Mouse (Mus musculus) lung, embryonic 15.5 days (tissue): ENCODE results near the gene Hspa12b. TPM values are rescaled to one million over a fixed set of nuclear protein-coding genes. Genes with fewer than 3 reads are reported as not detected.
A peak's percentile ranks its signal among the peaks of the same experiment; 100 is the strongest.

ENCODE experiments used
- ATAC-seq: fragments of 200-750 bp; cut with Nextera tagmentation; 2 replicates; pipeline ENCODE4 v1.8.0; 2017; ENCODE audit warnings: moderate number of reproducible peaks, borderline replicate concordance; ENCODE audit not compliant: low FRiP score, low TSS enrichment; ENCODE audit errors: extremely low read depth
- H3K27ac ChIP-seq: fragments of 300-500 bp; sonication (generic); 2 replicates; pipeline ENCODE4 v1.5.1; 2015; ENCODE audit warnings: moderate library complexity, mild to moderate bottlenecking, inconsistent platforms
- H3K27me3 ChIP-seq: fragments of 300-500 bp; sonication (generic); 2 replicates; pipeline ENCODE4 v1.6.1; 2015; ENCODE audit warnings: inconsistent platforms
- H3K36me3 ChIP-seq: fragments of 300-500 bp; sonication (generic); 2 replicates; pipeline ENCODE4 v1.6.1; 2015; ENCODE audit warnings: inconsistent platforms
- H3K4me1 ChIP-seq: fragments of 300-500 bp; sonication (generic); 2 replicates; pipeline ENCODE4 v1.6.1; 2015; ENCODE audit warnings: inconsistent platforms
- H3K4me2 ChIP-seq: fragments of 300-500 bp; sonication (generic); 2 replicates; pipeline ENCODE4 v1.6.1; 2015; ENCODE audit warnings: inconsistent platforms, mild to moderate bottlenecking, moderate library complexity
- H3K4me3 ChIP-seq: fragments of 300-500 bp; sonication (generic); 2 replicates; pipeline ENCODE4 v1.5.1; 2015; ENCODE audit warnings: mild to moderate bottlenecking, inconsistent platforms
- H3K9ac ChIP-seq: fragments of 300-500 bp; sonication (generic); 2 replicates; pipeline ENCODE4 v1.6.1; 2015; ENCODE audit warnings: inconsistent platforms
- H3K9me3 ChIP-seq: fragments of 300-500 bp; sonication (generic); 2 replicates; pipeline ENCODE4 v1.6.1; 2016; ENCODE audit warnings: inconsistent platforms
- WGBS: fragments of 180-500 bp; shearing (Covaris S2); methylation state at CpG from one replicate; pipeline ENCODE4 v1.1.7; 2015; 5-methylcytosine and 5-hydroxymethylcytosine counted together
- polyA plus RNA-seq: library from polyadenylated mRNA; unstranded; fragments of >200 nt; fragmentation: Nextera tagmentation; extraction: Ambion mirVana; gene quantifications from 2 replicates; pipeline ENCODE4 v1.2.1, GENCODE M21; 2015

The Hspa12b gene
- polyA plus RNA-seq, 1 experiment from 2014 or later: 15.0 TPM

DNA sequence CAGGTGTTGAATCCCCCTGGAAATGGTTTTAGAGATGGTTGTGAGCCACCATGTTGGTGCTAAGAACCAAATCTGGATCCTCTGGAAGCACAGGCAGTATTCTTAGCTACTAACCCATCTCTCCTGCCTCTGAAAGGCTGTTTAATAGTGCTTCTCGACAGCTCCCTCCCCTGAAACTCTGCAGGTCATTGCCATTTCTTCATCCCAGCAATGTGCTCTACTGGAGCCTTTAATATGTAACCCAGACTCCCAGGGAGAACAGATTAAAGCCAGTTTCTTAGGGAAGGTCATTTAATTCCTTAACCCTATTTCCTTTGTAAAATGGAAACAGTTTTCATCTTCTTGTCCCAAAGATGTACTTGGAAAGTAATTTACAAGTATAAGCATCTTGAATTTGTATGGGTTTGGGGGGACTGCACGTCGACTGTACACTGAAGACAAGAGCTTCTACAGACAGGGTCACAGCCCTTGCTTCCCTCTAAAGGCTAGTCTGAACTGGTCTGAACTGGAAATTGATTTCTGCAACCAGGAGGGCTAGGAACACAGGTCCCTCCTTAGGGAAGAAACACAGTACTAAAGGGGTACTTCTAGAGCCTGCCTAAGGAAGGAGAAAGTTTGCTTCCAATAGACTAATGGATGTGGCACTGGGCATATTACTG lies 48.3 kb downstream of the Hspa12b start:
- Histone ChIP-seq H3K27ac (peak overlapping the region; percentile 60), H3K4me2 (0 out of 2 replicates have a peak overlapping the region, but pooled peaks have one; percentile 91), H3K9ac (no peak overlapping the region), H3K27me3 (peaks cover 31% of the 10 kb centered on the region), H3K36me3 (0 out of 2 replicates have a peak, but pooled peaks cover 4% of the 10 kb centered on the region), H3K9me3 (no peaks in the 10 kb centered on the region), H3K4me1 (peaks cover 51% of the 10 kb centered on the region), H3K4me3 (no peak overlapping the region)
- no peak for ATAC-seq
- WGBS: 69% methylated on average over 3 of the region's 3 CpGs

DNA sequence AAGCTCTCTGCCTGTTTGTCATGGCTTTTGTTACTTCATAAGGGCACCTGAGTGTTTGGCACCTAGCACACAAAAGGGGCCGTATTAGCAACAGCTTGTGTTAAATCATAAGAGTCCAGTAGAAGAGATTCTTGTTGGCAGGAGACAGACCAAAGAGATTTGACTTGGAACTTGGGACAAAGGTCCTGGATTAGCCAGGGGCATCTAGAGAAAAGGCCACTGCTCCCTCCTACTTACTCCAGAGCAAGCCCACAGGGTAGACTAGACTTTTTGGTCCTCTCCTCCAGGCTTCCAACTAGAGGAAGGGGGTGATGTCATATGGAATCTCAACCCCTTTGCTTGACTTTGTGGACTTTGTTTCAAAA lies 48.8 kb downstream of the Hspa12b start:
- WGBS: 85% methylated on average over 1 of the region's 1 CpGs
- Histone ChIP-seq H3K4me1 (peaks cover 51% of the 10 kb centered on the region), H3K9ac (no peak overlapping the region), H3K9me3 (no peaks in the 10 kb centered on the region), H3K4me2 (0 out of 2 replicates have a peak overlapping the region, but pooled peaks have one; percentile 91), H3K4me3 (no peak overlapping the region), H3K36me3 (0 out of 2 replicates have a peak, but pooled peaks cover 4% of the 10 kb centered on the region), H3K27me3 (peaks cover 26% of the 10 kb centered on the region), H3K27ac (peak overlapping the region; percentile 60)
- ATAC-seq: no peak

DNA sequence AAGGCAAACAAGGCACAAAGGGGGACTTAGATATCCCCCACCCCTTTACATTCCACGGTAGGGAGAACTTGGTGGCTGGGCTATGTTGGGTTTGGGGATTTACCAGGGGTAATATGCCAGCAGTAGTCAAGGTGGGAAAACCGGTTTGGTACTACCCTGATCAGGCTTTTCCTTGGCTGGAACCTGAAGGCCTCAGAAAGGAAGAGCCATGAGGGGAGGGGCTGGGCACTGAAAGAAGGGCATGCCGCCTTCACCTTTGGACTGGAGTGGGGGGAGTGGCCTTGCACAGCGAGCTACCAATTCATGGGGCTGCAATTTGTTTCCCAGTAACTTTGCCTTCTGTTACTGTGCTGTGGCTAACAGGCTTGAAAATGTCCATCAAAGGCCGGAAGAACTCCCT lies 49.4 kb downstream of the Hspa12b start:
- H3K9me3 ChIP-seq: no peaks in the 10 kb centered on the region
- H3K27ac ChIP-seq: peak overlapping the region; percentile 60
- ATAC-seq: peak; percentile 21; the same call in 1 of the 2 replicates
- H3K4me1 ChIP-seq: peaks cover 48% of the 10 kb centered on the region
- peak overlapping the region; percentile 91 for H3K4me2 ChIP-seq
- H3K9ac ChIP-seq: no peak overlapping the region
- peaks cover 20% of the 10 kb centered on the region for H3K27me3 ChIP-seq
- H3K36me3 ChIP-seq: 0 out of 2 replicates have a peak, but pooled peaks cover 4% of the 10 kb centered on the region
- WGBS: 48% methylated on average over 5 of the region's 5 CpGs
- no peak overlapping the region; the same call in 1 of the 2 replicates for H3K4me3 ChIP-seq

DNA sequence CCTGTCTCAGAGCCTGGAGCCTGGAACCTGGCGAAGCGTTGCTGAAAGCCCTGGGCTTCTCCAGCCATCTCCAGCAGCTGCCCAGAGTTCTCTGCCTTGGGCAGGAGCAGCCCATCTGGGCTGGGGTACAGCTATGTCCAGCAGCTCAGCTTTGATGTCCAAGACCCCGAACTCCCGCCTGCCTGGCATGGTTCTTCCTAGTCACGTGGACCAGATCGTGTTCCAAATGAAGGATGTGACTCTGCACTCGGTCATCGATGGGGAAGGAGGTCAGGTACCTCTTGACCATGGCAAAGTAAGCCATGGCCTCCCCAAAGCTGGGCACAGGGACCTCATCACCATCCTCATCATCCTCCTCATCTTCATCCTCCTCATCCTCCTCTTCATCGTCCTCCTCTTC lies 50.9 kb downstream of the Hspa12b start:
- ATAC-seq: no peak
- WGBS: 80% methylated on average over 9 of the region's 9 CpGs
- Histone ChIP-seq H3K4me3 (peak overlapping the region; percentile 77), H3K27ac (peak overlapping the region; percentile 60; the same call in 1 of the 2 replicates), H3K9ac (0 out of 2 replicates have a peak overlapping the region, but pooled peaks have one; percentile 27), H3K4me1 (peaks cover 46% of the 10 kb centered on the region), H3K9me3 (no peaks in the 10 kb centered on the region), H3K36me3 (0 out of 2 replicates have a peak, but pooled peaks cover 4% of the 10 kb centered on the region), H3K4me2 (peak overlapping the region; percentile 91), H3K27me3 (0 out of 2 replicates have a peak, but pooled peaks cover 6% of the 10 kb centered on the region)

DNA sequence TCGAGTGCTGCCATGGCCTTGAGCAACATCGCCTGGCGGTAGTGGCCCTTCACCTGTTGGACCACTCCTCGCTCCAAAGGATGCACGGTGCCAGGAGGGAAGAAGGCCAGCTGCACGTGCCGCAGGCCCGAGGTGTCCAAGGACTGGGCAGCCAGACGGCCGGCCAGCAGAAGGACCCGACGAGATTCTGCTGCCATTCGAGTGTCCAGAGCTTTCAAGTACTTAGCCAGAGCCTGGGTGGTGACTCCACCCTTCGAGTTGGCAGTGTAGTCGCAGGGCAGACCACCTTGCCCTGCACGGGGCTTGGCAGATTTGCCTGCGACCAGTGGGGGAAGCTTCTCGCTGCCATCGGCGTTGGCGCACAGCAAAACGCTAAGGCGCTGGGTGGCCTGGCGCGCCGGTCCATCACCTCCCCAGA lies 51.8 kb downstream of the Hspa12b start:
- peak overlapping the region; percentile 77 for H3K4me3 ChIP-seq
- H3K36me3 ChIP-seq: 0 out of 2 replicates have a peak, but pooled peaks cover 4% of the 10 kb centered on the region
- H3K9me3 ChIP-seq: no peaks in the 10 kb centered on the region
- H3K27ac ChIP-seq: peak overlapping the region; percentile 93
- peak overlapping the region; percentile 91 for H3K4me2 ChIP-seq
- whole genome bisulfite sequencing: 27% methylated on average over 26 of the region's 26 CpGs
- H3K4me1 ChIP-seq: peaks cover 46% of the 10 kb centered on the region
- ATAC-seq: no peak
- no peaks in the 10 kb centered on the region for H3K27me3 ChIP-seq
- peak overlapping the region; percentile 88 for H3K9ac ChIP-seq

DNA sequence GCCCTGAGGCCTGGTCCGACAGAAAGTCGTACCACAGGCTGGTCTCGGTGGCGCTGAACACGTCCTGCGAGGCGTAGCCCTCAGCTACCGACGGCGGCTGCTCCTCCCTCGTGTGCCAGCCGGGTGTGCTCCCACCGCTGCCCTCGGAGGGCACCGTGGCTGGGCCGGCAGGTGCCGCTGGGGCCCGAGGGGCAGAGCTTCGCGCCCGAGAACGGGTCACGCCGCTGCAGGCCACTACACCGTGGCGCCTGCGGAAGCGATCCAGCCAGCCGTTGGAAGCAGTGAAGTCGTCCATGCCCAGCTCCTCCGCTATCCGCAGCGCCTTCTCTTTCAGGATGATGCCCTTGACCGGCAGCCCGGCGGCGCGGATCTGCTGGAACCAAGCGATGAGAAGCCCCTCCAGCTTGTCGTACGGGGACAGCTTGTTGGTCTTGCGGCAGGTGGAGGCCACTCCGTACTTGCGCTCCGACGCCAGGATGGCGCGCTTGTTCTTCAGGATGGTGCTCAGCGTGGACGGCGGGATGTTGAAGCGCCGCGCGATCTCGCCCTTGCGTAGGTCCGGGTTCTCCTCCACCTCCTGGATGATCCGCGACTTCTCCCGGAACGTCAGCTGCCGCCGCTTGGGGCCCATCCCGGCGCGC lies 52.3 kb downstream of the Hspa12b start:
- H3K4me3 ChIP-seq: peak overlapping the region; percentile 77
- H3K9ac ChIP-seq: peak overlapping the region; percentile 88
- H3K27me3 ChIP-seq: no peaks in the 10 kb centered on the region
- H3K4me2 ChIP-seq: peak overlapping the region; percentile 91
- no peaks in the 10 kb centered on the region for H3K9me3 ChIP-seq
- peak overlapping the region; percentile 93 for H3K27ac ChIP-seq
- peak; percentile 21; the same call in 1 of the 2 replicates for ATAC-seq
- H3K36me3 ChIP-seq: 0 out of 2 replicates have a peak, but pooled peaks cover 4% of the 10 kb centered on the region
- H3K4me1 ChIP-seq: peaks cover 42% of the 10 kb centered on the region
- WGBS: under 1% methylated on average over 63 of the region's 67 CpGs

DNA sequence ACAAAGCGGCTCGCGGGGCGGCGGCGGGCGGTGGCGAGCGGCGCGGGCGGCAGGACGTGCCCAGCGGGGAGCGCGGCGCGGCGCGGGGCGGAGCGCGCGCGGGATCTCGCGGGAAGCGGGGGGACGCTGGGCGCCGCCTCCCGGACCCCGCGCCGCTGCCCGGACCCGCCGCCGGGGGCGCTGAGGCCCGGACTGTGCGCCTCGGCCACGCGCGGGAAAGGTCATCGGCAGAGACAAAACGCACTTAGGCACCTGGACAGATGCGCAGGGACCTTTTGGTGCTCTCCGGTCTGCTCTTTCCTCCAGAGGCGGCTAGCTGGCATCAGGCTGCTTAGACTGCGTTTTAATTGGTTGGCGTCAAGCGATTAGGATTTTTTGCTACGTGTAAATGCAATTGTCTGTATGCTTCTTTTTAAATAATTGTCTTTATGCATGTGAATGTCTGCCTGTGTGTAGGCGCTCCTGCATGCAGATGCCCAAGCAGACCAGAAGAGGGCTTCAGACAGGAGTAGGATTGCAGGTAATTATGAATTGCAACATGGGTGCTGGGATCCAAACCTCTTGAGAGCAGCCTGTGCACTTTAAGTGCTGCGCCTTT lies 53.0 kb downstream of the Hspa12b start, which contains the start of gene Cenpb:
Gene Cenpb, minus strand, starts transcription at position 78 of the 598 bp plus-strand sequence.
- peak; percentile 87 for ATAC-seq
- H3K4me3 ChIP-seq: peak within 1 kb of the TSS; percentile 77
- peaks cover 40% of the 10 kb centered on the region for H3K4me1 ChIP-seq
- H3K27me3 ChIP-seq: no peaks in the 10 kb centered on the region
- WGBS: 5% methylated on average over 25 of the region's 57 CpGs
- H3K9me3 ChIP-seq: no peaks in the 10 kb centered on the region
- H3K9ac ChIP-seq: peak within 1 kb of the TSS; percentile 88
- peak within 1 kb of the TSS; percentile 91 for H3K4me2 ChIP-seq
- H3K36me3 ChIP-seq: 0 out of 2 replicates have a peak, but pooled peaks cover 4% of the 10 kb centered on the region
- H3K27ac ChIP-seq: peak within 1 kb of the TSS; percentile 93

DNA sequence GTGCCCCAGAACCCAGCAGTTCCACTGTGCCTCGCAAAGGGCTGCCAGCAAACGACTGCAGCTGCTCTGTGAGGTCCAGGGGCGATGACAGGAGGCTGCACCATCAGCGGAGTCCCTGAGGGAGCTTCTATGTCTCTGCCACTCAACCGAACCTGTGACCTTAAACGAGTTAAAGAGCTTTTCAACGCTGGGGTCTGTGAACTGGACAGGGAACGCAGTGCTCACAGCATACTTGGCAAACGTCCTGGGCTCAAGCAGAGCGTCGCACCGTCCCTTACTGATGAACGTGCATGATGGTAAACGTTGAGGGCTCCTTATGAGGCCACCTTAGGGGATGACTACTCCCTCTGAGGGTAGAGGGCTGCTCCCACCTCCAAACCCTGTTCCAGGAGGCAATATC lies 59.3 kb downstream of the Hspa12b start:
- Histone ChIP-seq H3K9me3 (no peaks in the 10 kb centered on the region), H3K36me3 (peaks cover 1% of the 10 kb centered on the region; the same call in 1 of the 2 replicates), H3K4me1 (peaks cover 40% of the 10 kb centered on the region), H3K27me3 (no peaks in the 10 kb centered on the region), H3K4me3 (peak overlapping the region; percentile 62), H3K27ac (peak overlapping the region; percentile 30; the same call in 1 of the 2 replicates), H3K4me2 (peak overlapping the region; percentile 77), H3K9ac (peak overlapping the region; percentile 62)
- WGBS: under 1% methylated on average over 14 of the region's 14 CpGs
- no peak for ATAC-seq

DNA sequence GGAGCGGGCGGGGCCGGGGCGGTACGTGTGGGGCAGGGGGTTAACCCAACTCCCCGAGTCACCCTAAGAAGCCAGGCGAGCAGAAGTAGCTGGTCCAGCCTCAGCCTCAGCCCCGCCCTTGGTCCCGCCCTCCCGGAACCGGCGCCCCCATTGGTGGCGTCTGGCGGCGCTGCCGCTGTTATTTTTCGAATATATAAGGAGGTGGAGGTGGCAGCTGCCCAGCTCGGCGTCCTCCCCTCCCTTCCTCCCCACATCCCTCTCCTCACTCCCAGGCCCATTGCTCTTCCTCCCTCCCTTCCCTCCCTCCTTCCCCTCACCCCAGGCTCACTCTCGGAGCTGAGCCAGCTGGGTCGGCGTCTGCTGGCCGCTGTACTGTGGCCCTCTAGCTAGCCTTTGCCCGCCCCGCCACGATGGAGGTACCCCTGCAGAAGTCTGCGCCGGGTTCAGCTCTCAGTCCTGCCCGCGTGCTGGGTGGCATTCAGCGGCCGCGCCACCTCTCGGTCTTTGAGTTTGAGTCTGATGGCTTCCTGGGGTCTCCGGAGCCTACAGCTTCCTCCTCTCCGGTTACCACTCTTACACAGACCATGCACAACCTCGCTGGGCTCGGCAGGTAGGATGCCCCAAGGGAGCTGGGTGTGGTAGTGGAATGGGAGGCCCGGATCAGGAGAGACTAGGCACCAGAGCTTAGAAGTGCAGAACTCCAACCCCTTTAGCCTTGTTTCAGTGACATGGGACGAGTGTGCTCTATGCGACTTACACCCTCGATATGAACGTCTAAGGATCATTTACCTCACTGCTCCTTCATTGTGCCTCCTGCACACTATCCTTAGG lies 59.9 kb downstream of the Hspa12b start, which contains the start of the genes Cdc25b and Spef1:
Gene Cdc25b, plus strand, starts transcription at position 179 of the 831 bp plus-strand sequence.
Gene Spef1, minus strand, starts transcription at position 512 of the 831 bp plus-strand sequence.
- H3K4me3 ChIP-seq: peak within 1 kb of the TSS; percentile 62
- H3K27me3 ChIP-seq: no peaks in the 10 kb centered on the region
- H3K4me1 ChIP-seq: peaks cover 40% of the 10 kb centered on the region
- WGBS: under 1% methylated on average over 43 of the region's 43 CpGs
- peaks cover 8% of the 10 kb centered on the region; the same call in 1 of the 2 replicates for H3K36me3 ChIP-seq
- H3K9ac ChIP-seq: peak within 1 kb of the TSS; percentile 62
- H3K27ac ChIP-seq: peak within 1 kb of the TSS; percentile 66
- peak; percentile 95 for ATAC-seq
- H3K4me2 ChIP-seq: peak within 1 kb of the TSS; percentile 77
- no peaks in the 10 kb centered on the region for H3K9me3 ChIP-seq

DNA sequence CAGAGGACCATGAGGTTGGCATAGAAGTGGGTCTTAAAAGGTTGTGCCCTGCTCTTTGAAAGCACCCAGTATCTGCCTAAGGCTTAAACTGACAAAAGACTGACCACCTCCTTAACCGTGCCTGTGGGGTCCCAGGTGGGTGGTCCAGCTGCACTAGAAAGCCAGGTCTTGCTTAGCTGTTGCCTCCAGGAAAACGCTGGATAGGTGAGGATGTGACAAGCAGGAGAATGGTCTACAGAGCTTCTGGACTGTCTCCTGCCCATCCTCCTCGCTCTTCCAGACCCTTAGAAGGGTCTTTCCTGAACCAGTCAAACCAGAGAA lies 60.5 kb downstream of the Hspa12b start:
- Histone ChIP-seq H3K4me1 (peaks cover 40% of the 10 kb centered on the region), H3K9me3 (no peaks in the 10 kb centered on the region), H3K36me3 (peaks cover 12% of the 10 kb centered on the region), H3K4me3 (peak overlapping the region; percentile 62), H3K27ac (no peak overlapping the region), H3K27me3 (no peaks in the 10 kb centered on the region), H3K9ac (peak overlapping the region; percentile 62), H3K4me2 (peak overlapping the region; percentile 77)
- 26% methylated on average over 3 of the region's 3 CpGs for WGBS
- ATAC-seq: no peak

DNA sequence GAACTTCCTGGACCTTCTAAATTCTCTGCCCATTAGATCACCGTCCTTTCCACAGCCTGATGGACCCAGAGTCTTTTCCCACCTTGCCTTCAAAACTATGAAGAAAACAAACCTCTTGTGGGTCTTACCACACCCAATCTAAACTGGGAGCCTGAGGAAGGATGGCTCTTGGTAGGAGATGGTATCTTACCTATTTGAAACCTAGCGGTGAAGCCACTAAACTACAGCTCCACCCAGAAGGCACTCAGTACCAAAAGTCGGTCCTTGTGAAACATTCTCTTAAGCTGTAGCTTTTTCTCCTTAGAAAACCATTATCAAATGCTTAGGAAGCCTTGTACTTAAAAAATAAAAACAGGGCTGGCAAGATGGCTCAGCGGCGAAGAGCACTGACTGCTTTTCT lies 61.2 kb downstream of the Hspa12b start:
- H3K4me3 ChIP-seq: peak overlapping the region; percentile 62; the same call in 1 of the 2 replicates
- H3K9me3 ChIP-seq: no peaks in the 10 kb centered on the region
- no peak overlapping the region for H3K27ac ChIP-seq
- H3K36me3 ChIP-seq: peaks cover 18% of the 10 kb centered on the region
- WGBS: 91% methylated on average over 5 of the region's 5 CpGs
- no peak for ATAC-seq
- peak overlapping the region; percentile 77; the same call in 1 of the 2 replicates for H3K4me2 ChIP-seq
- peaks cover 40% of the 10 kb centered on the region for H3K4me1 ChIP-seq
- no peak overlapping the region for H3K9ac ChIP-seq
- H3K27me3 ChIP-seq: no peaks in the 10 kb centered on the region
